Comparison of ENCODE assay signal across 13 mouse cellular contexts in genomic region chr6:72144353-72144752, GRCm38 (mm10).
"Had no signal": no experiment of that assay in that cellular context is flagged by ENCODE, and none has a peak within 500 bp of the region (broad histone marks: within the 10 kb centered on the region; RNA-seq: fewer than 3 reads in every experiment).

No protein-coding gene starts in this region.

- H3K4me2 ChIP-seq: neural tube, embryonic 12.5 days had no signal

- DNase-seq: kidney, adult 2 months; kidney, postnatal 25 days; liver; lung, adult 2 months; lung, postnatal 14 days; midbrain, embryonic 14.5 days; spleen, adult 18-20 months; thymus, adult 18-20 months; thymus, postnatal 14 days had no signal

- H3K4me3 ChIP-seq: layer of hippocampus, adult 2 months; neural tube, embryonic 12.5 days had no signal

- H3K27ac ChIP-seq: layer of hippocampus, adult 2 months; liver, embryonic 14.5 days; neural tube, embryonic 12.5 days had no signal

- ATAC-seq: intestine, embryonic 16.5 days had no signal

- H3K9ac ChIP-seq: liver, embryonic 14.5 days; neural tube, embryonic 12.5 days had no signal

- H3K4me1 ChIP-seq: neural tube, embryonic 12.5 days had no signal

- H3K27me3 ChIP-seq: neural tube, embryonic 12.5 days had no signal

- H3K9me3 ChIP-seq: neural tube, embryonic 12.5 days had no signal
